Mouse (Mus musculus) liver, postnatal 0 days (tissue): ENCODE measurements around the gene Fbn1.

ENCODE experiments used
- CTCF ChIP-seq: sonication (generic); IDR thresholded peaks from 2 replicates; pipeline ENCODE4 v1.5.1; 2016; ENCODE audit warnings: antibody characterized with exemption, low read depth
- EP300 ChIP-seq: IDR thresholded peaks from 2 replicates; pipeline ENCODE4 v1.6.1; 2016; ENCODE audit warnings: antibody characterized with exemption, low read depth, mild to moderate bottlenecking

- no peak for TF ChIP-seq CTCF
- no peak for TF ChIP-seq EP300
These were observed 88.1 kb downstream of the Fbn1 start for GRCm38 (mm10) chr2:125419681-125420080.
